Mouse (Mus musculus) myocyte (in vitro differentiated cells): Measurements from ENCODE around the gene Xpo6.

Experiments used
- MAX ChIP-seq: IDR thresholded peaks from one replicate; pipeline ENCODE4 v1.6.1; 2011; ENCODE audit warnings: low read depth, mild to moderate bottlenecking, control low read depth
- POLR2A ChIP-seq: IDR thresholded peaks from one replicate; pipeline ENCODE4 v1.6.1; 2011; ENCODE audit warnings: low read depth, mild to moderate bottlenecking, control low read depth, moderate library complexity; ENCODE audit not compliant: insufficient read length

GRCm38 (mm10) chr7:126167426-126167825 is 32.9 kb downstream of the Xpo6 start:
- TF ChIP-seq POLR2A (no peak), MAX (no peak)
